Mouse (Mus musculus) megakaryocyte, embryonic 14.5 days (primary cell): ENCODE results near the gene Lgals4.

Experiments used
- FLI1 ChIP-seq: IDR thresholded peaks from 2 replicates; pipeline ENCODE4 v1.6.1; 2012; ENCODE audit warnings: low read length, inconsistent platforms, mixed read lengths
- GATA1 ChIP-seq: IDR thresholded peaks from 3 replicates; pipeline ENCODE4 v1.6.1; 2012; ENCODE audit warnings: mixed read lengths, low read length, inconsistent platforms, borderline replicate concordance

DNA sequence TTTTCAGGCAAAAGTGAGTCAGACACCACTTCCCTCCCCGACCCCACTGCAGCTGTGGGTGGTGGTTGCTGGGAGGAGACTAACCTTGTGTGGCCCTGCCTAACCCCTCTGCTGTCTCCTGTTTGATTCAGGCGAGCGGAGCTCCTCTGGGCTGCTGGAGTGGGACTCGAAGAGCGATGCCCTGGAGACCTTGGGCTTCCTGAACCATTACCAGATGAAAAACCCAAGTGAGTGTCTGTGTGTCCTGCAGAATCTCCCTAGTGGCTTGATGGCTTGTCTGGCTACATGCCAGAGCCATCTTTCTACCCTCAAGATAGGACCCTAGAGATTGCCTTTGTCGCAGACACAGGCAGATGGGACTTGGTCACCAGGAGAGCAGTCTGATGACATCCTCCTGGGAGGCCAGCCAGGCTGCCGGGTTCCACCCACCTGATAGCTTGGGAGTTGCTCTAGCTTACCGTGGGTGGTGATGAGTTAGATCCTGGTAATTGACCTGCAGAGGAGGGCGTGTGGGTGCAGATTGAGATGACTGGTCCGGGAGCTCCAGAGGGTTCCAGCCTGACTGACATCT is 12.3 kb upstream of the Lgals4 start:
- TF ChIP-seq GATA1: no peak
- no peak for TF ChIP-seq FLI1
